Mouse (Mus musculus): ENCODE results near the gene Slc25a19.

The Slc25a19 gene

DNA sequence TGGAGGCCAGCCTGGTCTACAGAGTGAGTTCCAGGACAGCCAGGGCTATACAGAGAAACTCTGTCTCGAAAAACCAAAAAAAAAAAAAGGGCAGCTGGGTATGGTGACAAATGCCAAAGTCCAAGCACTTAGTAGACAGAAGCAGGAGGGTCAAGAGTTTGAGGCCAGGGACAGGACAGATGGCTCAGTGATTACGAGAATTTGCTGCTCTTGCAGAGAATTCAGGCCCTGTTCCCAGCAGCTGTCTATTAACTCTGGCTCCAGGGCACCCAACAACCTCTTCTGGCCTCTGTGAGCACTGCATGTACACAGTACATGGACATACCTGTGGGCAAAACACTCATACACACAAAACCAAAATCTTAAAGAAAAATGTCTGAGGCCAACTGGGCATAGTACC, 10.1 kb downstream of the Slc25a19 start:
- ATAC-seq (ENCODE audit: low TSS enrichment): no peak

DNA sequence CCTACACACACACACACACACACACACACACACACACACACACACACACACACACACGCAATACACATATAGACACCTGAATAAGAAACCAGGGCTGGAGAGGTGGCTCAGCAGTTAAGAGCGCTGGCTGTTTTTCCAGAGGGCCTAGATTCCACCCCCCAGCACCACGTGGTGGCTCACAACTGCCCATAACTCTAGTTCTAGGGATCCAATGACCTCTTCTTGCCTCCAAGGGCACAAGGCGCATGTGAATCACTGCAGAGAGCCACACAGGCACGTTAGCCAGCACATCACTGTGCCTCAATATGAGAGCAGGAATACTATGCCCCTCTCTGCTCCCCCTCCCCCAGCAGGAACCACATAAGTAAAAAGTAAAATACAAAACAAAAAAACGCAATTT, 11.2 kb downstream of the Slc25a19 start:
- no peak for ATAC-seq (ENCODE audit: low TSS enrichment)

- ATAC-seq (ENCODE audit: low TSS enrichment): no peak
These were observed 11.7 kb downstream of the Slc25a19 start for GRCm38 (mm10) chr11:115616371-115616770.

GRCm38 (mm10) chr11:115615875-115616274, 12.2 kb downstream of the Slc25a19 start:
- no peak for ATAC-seq (ENCODE audit: low TSS enrichment)

- ATAC-seq (ENCODE audit: low TSS enrichment): no peak
These were observed 12.8 kb downstream of the Slc25a19 start for GRCm38 (mm10) chr11:115615108-115615825.

GRCm38 (mm10) chr11:115614346-115615107, 13.6 kb downstream of the Slc25a19 start:
- ATAC-seq (ENCODE audit: low TSS enrichment): no peak

- no peak for ATAC-seq (ENCODE audit: low TSS enrichment)
These were observed 14.8 kb downstream of the Slc25a19 start for GRCm38 (mm10) chr11:115613138-115613945.

DNA sequence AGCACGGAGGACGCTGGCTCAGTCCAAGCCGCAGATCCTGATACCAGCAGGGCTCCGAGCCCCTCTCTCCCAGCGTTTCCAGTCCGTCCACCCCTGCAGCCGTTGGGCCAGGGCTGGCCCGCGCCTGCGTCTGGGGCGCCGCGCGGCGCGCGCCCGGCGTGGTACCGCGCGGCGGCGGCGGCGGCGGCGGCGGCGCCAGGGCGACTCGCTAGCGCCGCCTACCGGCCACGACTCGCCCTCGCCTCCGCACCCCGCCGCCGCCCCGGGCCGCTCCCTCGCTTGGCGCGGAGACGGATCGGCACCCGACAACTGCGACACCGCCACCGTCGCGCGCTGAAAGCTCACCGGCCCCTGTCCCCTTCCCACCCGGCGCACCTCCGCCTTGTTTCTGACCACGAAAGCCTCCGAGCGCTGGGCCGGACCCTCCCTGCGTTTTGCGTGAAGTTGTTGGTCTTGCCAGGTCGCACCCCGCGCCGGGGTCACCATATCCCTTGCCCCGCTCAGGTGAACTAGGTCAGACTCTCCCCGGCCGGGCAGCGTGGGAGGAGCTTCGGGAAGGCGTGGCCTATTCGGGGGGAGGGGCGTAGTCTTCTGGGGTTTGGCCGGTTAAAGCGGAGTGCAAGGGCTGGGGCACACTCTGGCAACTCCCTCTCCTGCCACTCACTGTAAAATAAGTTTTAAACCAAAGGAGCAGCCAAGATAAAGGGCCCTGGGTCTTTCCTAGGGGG, 15.5 kb downstream of the Slc25a19 start, which contains the start of gene Mif4gd:
Gene Mif4gd, minus strand, starts transcription at position 560 of the 728 bp plus-strand sequence.
- ATAC-seq (ENCODE audit: low TSS enrichment): peak; percentile 58

- no peak; the same call in none of the 2 replicates for ATAC-seq (ENCODE audit: low TSS enrichment)
These were observed 16.1 kb downstream of the Slc25a19 start for GRCm38 (mm10) chr11:115612059-115612409.

GRCm38 (mm10) chr11:115611173-115611572, 16.9 kb downstream of the Slc25a19 start:
- no peak for ATAC-seq (ENCODE audit: low TSS enrichment)

- no peak for ATAC-seq (ENCODE audit: low TSS enrichment)
These were observed 18.5 kb downstream of the Slc25a19 start for GRCm38 (mm10) chr11:115609576-115609975.

DNA sequence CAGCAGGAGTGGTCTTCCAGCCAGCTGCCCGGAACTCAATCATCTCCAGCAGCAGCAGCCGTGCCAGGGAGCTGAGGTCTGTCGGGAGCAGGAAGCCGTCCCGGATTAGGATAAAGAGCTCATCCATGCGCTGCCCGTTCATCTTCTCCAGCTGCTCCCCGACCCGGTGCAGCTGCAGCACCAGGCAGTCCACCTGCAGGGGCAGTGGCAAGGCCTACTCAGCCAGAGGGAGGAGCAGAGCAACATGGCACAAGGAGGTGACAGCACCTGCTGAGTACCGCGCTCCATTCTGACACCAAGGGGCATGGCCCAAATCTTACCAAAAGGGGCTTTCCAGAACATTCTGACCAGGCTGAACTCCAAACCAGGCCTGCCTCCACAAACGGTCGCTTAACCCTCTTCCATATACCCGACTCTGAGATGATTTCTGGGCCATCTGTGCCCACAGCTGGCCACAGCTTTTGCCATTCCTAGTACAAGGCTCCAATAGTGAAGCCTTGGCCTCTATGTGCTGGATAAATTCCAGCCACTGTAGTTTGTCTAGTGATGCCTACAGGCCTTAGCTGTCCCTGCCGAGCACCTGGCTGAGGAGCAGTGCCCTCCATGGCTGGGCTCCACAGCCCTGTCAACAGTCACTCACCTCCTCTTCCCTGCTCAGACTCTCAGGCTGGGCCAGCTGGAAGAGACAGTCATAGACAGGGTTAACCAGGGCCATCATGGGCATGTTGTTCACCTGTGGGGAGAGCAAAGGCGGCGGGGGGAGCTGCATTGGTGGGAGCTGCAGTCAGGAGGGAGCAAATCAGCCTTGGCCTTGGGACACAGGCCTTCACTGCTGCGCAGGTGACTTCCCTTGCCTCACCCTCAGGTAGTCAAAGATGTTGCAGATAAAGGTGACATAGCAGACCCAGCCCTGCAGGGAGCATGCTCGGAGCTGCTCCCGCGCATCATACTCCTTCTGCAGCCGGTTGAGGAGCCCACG, 19.4 kb downstream of the Slc25a19 start:
- ATAC-seq (ENCODE audit: low TSS enrichment): no peak

GRCm38 (mm10) chr11:115606733-115607132, 21.4 kb downstream of the Slc25a19 start:
- no peak for ATAC-seq (ENCODE audit: low TSS enrichment)

DNA sequence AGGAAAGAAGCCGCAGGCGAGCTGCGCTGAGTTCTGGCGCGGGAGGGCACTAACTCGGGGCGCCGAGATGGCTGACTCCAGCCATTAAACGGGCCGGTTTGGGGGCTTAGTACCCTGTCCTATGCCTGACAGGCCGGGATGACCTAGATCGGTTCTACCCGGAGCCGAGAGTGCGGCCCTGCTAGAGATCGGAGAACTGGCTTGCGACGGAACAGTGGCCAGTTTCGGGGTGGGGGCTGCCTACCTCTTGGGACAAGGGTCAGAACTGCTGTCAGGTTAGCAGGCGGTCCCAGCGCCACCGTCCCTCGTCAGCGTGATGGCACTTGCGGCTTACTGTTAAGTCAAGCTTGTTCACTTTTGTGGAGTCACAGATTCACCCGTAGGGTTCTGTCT, 23.8 kb downstream of the Slc25a19 start:
- ATAC-seq (ENCODE audit: low TSS enrichment): no peak; the same call in 1 of the 2 replicates

GRCm38 (mm10) chr11:115603476-115604303, 24.4 kb downstream of the Slc25a19 start, which contains the start of the genes Mrps7 and Gga3:
TSS of gene Mrps7 (plus strand) at chr11:115603925.
TSS of gene Gga3 (minus strand) at chr11:115604051.
- ATAC-seq (ENCODE audit: low TSS enrichment): peak; percentile 80

- no peak for ATAC-seq (ENCODE audit: low TSS enrichment)
These were observed 25.0 kb downstream of the Slc25a19 start for GRCm38 (mm10) chr11:115603128-115603475.

GRCm38 (mm10) chr11:115601174-115601573, 26.9 kb downstream of the Slc25a19 start:
- no peak for ATAC-seq (ENCODE audit: low TSS enrichment)

GRCm38 (mm10) chr11:115600743-115601142, 27.4 kb downstream of the Slc25a19 start:
- no peak for ATAC-seq (ENCODE audit: low TSS enrichment)

- peak; percentile 54 for ATAC-seq (ENCODE audit: low TSS enrichment)
These were observed 28.4 kb downstream of the Slc25a19 start for GRCm38 (mm10) chr11:115599722-115600121.
